Mouse (Mus musculus) megakaryocyte, embryonic 14.5 days (primary cell): ENCODE data around the gene Gbgt1.

ENCODE experiments used
- FLI1 ChIP-seq: IDR thresholded peaks from 2 replicates; pipeline ENCODE4 v1.6.1; 2012; ENCODE audit warnings: low read length, inconsistent platforms, mixed read lengths
- GATA1 ChIP-seq: IDR thresholded peaks from 3 replicates; pipeline ENCODE4 v1.6.1; 2012; ENCODE audit warnings: mixed read lengths, low read length, inconsistent platforms, borderline replicate concordance

DNA sequence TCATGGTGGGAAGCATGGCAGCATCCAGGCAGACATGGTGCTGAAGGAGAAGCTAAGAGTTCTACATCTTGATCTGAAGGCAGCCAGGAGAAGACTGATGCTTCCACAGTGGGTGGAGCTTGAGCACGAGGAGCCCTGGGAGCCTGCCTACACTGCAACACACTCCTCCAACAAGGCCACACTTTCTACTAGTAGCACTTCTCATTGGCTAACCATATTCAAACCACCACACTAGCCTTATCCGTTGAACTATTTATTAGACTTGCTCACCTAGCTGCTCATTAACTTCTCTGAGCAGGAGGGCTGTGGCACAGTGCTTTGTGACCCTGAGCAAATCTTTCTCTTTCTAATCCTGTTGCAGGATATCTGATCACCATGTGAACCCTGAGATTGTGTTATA lies 12.8 kb upstream of the Gbgt1 start:
- TF ChIP-seq GATA1 (no peak), FLI1 (no peak)
